Mouse (Mus musculus): ENCODE data around the gene Tmem231. TPM values are rescaled to one million over a fixed set of nuclear protein-coding genes. Genes with fewer than 3 reads are reported as not detected.

Gene Tmem231
- total RNA-seq, 2 experiments from 2014 or later: 0.86 to 1.1 TPM

DNA sequence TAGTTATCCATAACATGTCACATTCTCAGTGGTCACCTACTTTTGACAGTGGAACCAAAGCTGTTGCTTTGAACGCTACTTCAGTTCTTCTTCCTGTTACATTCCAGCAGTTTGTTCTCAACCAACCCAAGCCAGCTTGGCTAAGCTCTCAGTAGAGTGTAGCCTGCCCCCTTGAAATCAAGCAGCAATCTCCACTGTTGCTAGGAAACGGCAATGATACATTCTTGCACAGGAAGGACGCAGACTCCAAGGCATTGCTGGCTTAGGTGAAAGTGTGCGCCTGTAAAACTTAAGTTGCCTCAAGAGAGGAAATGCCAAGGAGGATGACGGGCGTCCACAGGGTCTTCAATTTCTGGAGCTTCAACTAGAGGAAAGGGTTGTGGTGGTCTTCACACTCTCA is 67.8 kb downstream of the Tmem231 start:
- intact Hi-C loops (cut with DNase I): no loop called here

DNA sequence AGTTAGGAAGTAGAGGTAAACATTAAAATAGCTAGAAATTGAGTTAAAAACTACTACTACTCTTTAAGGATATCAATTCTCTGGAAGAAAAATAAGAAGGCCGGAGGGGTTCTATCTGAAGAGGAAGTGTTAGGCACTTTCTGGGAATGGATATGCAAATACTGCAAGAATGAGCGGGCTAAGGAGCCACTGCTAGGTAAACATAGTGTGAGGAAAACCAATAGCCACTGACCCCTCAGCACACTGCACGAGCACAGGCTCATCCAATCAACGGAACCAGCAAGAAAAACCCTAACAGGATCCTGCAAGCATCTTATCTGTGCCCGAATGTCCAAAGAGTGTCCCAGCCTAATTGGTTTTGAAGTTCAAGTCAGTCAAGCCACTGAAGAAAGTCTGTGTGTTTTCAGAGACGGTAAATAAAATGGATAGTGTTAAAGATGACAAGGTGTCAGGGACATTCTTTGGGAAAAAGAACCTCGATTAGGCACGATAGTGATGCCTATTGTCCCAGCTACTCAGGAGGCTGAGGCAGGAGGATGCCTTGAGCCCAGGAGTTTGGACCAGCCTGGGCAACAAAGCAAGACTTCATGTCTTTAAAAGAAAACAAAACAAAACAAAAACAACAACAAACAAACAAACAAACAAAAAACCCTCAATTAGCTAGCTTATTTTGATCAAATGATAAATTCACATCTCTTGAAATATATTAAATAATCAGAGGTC is 68.4 kb downstream of the Tmem231 start:
- intact Hi-C loops (cut with DNase I): no loop called here
- DNase-seq: no peak

More for the DNA sequence above, 67.8 kb downstream of the Tmem231 start:
- DNase-seq: no peak

DNA sequence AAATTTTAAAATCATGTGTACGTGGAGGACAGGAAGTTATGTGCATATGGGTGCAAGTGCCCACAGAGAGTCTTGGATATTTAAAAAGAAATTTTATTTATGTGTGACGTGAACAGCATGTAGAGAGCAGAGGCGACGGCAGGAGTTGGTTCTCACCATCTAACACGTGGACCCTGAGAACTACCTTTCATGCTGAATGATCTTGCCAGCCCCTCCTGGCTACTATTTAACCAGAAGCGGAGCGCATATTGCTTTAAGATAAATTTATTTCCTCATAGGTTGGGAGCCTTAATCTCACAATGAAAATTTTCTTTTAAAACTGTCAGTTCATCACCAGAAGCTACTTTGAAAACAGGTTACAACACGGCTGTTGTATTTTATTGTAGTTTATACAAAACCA is 69.0 kb downstream of the Tmem231 start:
- DNase-seq: no peak
- intact Hi-C loops (cut with DNase I): no loop called here

DNA sequence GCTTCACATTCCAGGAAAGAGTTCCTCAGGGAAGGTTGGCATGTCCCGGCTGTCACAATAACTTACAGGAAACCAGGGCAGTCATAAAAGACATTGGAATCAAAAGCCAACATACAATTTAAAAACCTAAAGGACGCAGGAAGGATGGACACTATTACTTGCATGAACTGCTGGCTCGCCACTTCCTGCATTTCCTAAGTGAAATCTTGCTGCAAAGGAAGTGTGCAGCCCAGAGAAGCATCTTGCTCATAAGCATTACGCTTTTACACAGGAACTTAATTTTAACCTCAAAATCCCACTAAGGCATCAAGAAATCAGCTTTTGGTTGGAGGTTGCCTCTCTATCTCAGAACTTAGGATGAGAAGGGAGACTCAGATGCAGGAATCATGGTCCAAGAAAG is 70.4 kb downstream of the Tmem231 start:
- DNase-seq: no peak
- intact Hi-C loops (cut with DNase I): no loop called here

Other genes with a start within 250 kb of the Tmem231 start
- gene Ctrb1, start 242.9 kb downstream of the Tmem231 start, total RNA-seq (2021): not detected
- 10 to 100 TPM in 1 of 2 experiments, 1 to 10 TPM in 1; 9.4 to 10.5 TPM for gene Bcar1, start 190.1 kb downstream of the Tmem231 start, total RNA-seq (2021)
- 10 to 100 TPM; 14.6 to 17.9 TPM for gene Cfdp1, start 79.6 kb downstream of the Tmem231 start, total RNA-seq (2021)
- gene Tmem170, start 57.1 kb downstream of the Tmem231 start, total RNA-seq (2021): 1 to 10 TPM; 1.1 to 1.9 TPM
- under 1 TPM; 0.10 to 0.20 TPM for gene Chst5, start 23.4 kb downstream of the Tmem231 start, total RNA-seq (2021)
- gene Gabarapl2, start 6.8 kb upstream of the Tmem231 start, total RNA-seq (2021): 10 to 100 TPM; 90.1 to 93.5 TPM
- gene Adat1, start 58.4 kb upstream of the Tmem231 start, total RNA-seq (2021): 1 to 10 TPM; 1.6 to 2.3 TPM
- gene Kars, start 77.4 kb upstream of the Tmem231 start, total RNA-seq (2021): 100 to 1,000 TPM; 101 to 113 TPM
- gene Terf2ip, start 77.5 kb upstream of the Tmem231 start, total RNA-seq (2021): 1 to 10 TPM; 7.5 to 9.3 TPM
- gene Gm6793, start 81.2 kb upstream of the Tmem231 start, total RNA-seq (2021): not detected

Measured in gastrocnemius, postnatal 36 days (tissue).